Mouse (Mus musculus): ENCODE results near the gene Hgfac.

Gene Hgfac

DNA sequence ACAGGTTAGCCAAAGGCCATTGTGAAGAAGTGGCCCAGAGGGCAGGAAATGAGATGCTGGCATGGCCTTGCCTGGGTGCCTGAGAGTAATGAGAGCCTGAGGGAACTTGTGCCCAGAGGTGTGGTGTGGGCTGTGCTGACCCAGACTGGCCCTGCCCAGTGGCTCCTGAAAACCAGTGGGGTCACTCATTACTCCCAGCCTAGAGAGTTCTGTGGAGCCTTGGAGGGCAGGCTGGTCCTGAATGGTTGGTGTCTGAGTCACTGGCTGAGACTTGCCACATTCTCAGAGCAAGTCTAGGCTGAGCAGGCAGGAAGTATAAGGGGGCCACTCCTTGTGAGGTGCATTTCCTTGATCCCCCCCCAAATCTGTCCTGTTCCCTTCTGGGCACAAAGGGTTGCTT lies 3.9 kb upstream of the Hgfac start:
- no peak for DNase-seq (ENCODE audit: low spot score)

DNA sequence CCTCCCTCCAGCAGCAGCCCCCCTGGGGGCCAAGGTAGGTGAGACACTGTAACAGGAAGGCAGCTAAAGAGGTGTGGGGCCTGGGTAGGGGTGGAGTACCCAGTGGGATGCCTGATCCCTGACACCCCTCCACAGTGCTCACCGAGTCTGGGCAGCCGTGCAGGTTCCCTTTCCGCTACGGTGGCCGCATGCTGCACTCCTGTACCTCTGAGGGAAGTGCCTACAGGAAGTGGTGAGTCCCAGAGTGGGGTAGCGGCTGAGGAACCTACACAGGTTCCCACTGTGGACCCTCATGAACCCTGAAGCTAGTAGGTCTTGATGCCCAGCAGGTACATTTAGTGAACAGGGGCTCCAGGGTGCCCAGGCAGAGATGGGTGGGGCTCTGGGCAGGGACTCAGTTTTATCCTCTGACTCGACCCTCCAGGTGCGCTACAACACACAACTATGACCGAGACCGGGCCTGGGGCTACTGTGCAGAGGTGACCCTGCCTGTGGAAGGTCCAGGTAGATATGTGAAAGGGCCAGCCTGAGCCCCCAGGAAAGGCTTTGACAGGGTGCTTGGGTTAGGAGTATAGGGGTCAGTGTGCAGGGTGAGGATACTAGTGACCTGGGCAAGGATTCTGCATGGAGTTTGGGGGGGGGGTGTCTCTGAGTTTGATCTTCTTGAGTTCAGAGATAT lies 1.3 kb downstream of the Hgfac start:
- DNase-seq (ENCODE audit: low spot score), result no peak

DNA sequence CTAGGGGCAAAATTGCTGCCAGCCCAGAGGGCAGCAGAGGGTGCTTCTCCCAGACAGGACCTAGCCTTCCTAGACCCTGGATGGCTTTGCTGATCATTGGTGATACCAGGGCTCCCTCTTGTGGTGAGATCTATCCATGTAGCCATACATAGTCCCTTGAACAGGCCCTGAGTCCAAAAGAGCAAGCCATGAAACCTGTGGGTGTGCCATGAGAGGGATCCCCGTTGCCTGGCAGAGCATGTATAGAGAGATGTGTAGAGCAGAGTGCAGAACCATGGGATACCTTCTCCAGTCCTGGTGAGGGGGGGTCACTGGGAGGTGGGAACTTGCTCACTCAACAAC lies 1.8 kb downstream of the Hgfac start:
- DNase-seq (ENCODE audit: low spot score), result peak; percentile 72

- no peak for DNase-seq (ENCODE audit: low spot score)
Measured at GRCm38 (mm10) chr5:35050541-35050940, 9.2 kb downstream of the Hgfac start.

DNA sequence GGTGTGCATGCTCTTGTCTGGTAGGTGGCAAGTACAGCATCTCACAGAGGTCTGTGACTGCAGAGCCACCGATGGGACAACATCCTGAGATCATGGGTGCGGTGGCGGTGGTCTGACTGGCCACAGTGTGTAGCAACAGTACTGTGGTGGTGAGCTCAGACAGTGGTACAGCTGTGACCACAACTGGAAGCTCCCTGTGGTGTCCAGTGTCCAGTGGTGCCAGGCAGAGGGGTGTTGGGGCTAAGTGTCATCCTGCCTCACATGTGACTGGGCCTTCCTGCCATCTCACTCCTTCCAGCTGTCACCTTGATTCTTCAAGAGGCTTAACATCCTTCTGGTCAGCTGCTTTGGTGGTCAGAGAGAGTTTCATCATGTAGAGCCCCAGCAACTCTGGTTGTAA lies 13.3 kb downstream of the Hgfac start:
- DNase-seq (ENCODE audit: low spot score), result no peak

GRCm38 (mm10) chr5:35055076-35055475 lies 13.8 kb downstream of the Hgfac start:
- DNase-seq (ENCODE audit: low spot score), result peak; percentile 43

GRCm38 (mm10) chr5:35056604-35057432 lies 15.5 kb downstream of the Hgfac start, which contains the start of gene Dok7:
Gene Dok7 (plus strand): TSS chr5:35056766.
- DNase-seq (ENCODE audit: low spot score), result peak; percentile 28

DNA sequence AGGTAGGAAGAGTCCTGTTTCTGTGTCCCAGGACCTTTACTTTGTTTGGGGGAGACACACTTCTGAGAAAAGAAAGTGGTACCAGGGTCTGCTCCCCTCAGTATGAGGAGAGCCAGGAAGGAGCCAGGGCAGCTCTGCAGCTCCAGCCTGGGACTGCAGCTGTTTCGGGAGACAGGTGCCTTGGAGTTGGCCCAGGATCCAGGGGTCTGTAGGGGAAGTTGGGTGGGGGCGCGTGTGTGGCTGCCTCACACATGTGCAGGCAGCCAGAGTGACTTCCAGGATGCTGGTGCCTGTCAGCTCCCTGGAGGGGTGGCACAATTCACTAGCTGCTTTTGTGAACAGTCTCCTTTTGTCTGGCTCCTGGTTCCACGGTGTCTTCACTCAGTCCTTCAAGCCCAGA lies 16.3 kb downstream of the Hgfac start:
- no peak for DNase-seq (ENCODE audit: low spot score)

DNA sequence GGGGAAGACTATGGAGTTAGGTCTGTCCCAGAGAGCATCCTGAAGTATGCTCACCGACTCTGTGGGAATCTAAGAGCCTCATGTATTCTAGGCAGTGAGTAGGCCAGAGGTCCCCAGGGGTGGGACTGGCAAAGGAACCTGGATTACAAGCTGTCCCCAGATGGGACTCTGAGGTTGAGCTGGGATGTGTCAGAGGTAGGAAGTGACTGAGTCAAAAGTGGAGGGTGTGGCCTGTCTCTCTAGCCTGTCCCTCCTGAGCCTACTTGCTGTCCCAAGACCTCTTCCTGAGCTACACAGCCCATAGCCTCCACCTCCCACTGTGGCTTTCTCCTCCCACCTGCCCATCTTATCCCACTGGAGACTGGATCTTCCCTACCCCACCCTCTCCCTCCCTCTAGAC lies 16.9 kb downstream of the Hgfac start:
- DNase-seq (ENCODE audit: low spot score), result no peak

DNA sequence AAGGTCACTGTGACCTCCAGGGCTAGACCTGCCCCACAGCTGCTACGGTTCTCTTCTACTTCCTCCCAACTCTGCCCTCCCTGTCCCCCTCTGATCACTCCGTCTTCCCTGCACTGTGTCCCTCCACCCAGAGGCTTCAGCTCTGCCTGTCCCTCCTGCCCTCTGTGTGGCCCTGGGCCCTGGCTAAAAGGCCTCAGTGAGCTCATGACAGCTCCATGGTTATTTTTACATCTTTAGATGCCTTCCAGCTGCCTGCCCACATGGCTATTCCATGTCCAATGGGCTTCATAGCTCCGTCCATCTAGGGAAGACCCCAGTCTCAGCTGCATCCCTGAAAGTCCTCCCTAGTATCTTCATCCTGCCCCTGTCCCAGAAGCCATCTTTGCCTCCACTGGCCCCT lies 18.8 kb downstream of the Hgfac start:
- no peak for DNase-seq (ENCODE audit: low spot score)

DNA sequence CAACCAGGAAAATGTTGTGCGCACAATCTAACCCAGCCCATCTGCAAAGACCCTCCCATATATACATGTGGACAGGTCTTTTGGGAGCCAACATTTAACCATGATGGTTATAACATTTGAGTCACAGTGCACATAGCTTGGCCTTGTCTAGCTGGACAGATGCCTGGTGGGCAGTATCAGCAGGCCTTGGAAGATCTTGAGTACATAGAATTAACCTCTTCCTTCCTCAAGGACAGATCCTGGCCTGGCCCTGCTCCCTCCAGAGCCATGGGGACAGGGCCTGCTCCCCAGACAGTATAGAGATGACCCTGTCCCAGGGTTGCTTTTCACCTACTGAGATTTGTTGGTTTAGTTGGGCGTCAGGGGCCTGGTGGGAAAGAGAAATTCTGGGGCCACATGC lies 28.5 kb downstream of the Hgfac start:
- no peak for DNase-seq (ENCODE audit: low spot score)

GRCm38 (mm10) chr5:35070314-35070713 lies 29.0 kb downstream of the Hgfac start:
- DNase-seq (ENCODE audit: low spot score), result no peak

GRCm38 (mm10) chr5:35070953-35071352 lies 29.6 kb downstream of the Hgfac start:
- no peak for DNase-seq (ENCODE audit: low spot score)

GRCm38 (mm10) chr5:35071855-35072254 lies 30.5 kb downstream of the Hgfac start:
- no peak for DNase-seq (ENCODE audit: low spot score)

DNA sequence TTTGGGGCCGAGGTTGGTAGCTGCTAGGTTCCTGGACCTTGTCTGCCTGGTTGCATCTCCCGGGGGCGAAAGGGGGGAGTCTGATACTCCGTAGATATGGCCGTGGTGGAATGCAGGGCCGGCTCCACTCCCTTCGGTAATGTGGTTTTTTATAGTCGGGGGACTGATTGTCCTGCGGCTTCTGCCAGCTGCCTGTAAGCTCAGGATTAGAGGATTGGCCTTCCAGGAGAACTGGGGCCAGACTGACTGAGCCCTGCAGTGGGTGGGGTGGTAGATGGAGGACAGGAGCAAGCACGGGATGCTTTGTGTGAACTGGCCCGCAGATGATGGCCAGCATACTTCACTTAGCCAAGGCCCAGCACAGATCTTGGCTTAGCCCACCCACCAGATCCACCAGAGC lies 31.9 kb downstream of the Hgfac start:
- no peak for DNase-seq (ENCODE audit: low spot score)

DNA sequence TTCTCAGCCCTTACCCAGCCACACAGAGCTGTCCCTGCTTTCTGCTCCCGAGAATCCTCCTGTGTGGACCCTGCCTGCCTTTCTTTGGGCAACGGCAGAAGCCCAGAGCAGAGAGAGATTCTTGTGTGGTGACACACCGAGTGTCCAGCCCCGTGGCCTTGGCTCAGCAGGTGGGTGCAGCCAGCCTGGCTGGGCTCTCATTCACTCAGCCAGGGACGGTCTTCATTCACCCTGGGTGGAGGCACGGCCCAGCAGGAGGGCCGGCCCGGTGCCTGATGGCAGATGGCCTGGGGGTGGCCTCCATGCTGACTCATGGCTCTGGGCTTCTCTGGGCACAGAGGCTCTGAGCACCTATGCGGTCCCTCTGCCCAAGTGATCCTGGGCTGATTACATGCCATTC lies 32.7 kb downstream of the Hgfac start:
- DNase-seq (ENCODE audit: low spot score), result no peak

- DNase-seq (ENCODE audit: low spot score), result no peak
Measured at GRCm38 (mm10) chr5:35076369-35076768, 35.1 kb downstream of the Hgfac start.

- no peak for DNase-seq (ENCODE audit: low spot score)
Measured at GRCm38 (mm10) chr5:35079101-35079500, 37.8 kb downstream of the Hgfac start.

DNA sequence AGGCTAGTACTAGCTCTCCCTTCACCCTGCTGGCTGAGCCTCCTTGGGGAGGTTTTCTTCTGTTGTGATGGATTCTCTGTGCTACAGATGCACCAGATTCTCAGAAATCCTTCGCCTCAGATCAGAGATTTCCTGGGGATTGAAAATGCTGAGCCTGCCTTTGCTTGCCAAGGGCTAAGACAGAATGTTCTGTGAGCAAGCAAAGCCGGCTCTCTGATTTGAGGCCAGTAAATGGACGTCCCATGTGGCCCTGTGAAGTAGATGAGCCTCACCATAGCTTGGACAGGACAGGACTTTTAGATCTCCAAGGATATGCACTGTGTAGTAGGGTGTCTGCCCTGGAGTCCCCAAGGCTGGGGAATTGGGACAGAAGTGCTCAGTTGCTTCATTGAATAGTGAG lies 43.6 kb downstream of the Hgfac start:
- no peak for DNase-seq (ENCODE audit: low spot score)

DNA sequence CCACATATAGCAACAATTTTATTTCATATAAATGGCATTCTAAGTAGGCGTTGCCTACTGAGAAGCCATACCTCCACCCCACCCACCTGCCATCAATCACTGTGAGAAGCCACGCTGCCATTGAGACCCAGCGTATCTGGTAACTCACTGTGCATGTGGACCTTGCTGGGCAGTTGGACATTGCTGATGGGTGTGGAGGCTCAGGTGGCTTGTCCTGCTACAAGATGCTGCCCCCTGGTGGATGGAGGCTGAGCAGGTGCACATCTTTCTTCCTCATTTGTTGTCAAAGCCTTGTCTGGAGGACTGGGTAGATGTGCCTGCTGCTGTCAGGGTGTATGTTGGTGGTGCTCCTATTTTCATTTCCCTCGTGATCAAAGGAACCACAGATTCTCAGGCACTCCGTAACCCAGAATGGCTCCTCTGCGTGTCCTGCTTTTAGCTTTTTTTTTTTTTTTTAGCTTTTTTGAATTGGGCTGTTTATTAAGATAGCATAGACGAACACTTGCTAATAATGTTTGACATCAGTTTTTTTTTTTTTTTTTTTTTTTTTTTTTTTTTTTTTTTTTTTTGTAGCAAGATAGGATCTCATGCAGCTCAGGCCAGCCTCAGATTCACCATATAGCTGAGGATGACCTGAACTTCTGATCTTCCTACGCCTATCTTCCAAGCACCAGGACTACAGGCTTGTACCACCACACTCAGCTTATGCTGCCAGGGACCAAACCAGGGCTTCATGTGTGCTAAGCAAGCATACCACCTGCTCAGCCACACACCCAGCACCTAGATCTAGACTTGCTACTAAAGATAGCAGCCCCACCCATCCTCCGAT lies 47.7 kb downstream of the Hgfac start:
- peak; percentile 63 for DNase-seq (ENCODE audit: low spot score)

GRCm38 (mm10) chr5:35089614-35089963 lies 48.3 kb downstream of the Hgfac start:
- no peak for DNase-seq (ENCODE audit: low spot score)

DNA sequence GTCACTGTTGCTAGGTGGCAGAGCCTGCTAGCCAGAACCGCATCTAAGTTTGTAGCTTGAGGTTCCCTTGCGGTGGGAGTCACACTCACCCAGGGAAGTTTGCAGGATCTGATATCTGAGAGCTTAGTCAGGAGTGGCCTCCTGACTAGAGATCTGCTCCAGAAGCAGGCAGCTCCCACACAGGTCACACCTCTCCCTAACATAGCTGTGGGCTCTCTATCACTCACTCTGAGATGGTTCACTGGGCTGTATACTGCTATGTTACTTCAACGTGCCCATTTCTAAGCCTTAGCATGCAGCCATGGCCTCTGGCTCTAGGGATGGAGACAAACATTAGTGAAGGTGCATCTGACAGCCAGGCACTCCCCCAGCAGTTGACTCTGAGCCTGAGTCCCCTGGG lies 50.3 kb downstream of the Hgfac start:
- no peak for DNase-seq (ENCODE audit: low spot score)
